14 mouse cellular contexts compared by ENCODE assay signal in the genomic region with DNA sequence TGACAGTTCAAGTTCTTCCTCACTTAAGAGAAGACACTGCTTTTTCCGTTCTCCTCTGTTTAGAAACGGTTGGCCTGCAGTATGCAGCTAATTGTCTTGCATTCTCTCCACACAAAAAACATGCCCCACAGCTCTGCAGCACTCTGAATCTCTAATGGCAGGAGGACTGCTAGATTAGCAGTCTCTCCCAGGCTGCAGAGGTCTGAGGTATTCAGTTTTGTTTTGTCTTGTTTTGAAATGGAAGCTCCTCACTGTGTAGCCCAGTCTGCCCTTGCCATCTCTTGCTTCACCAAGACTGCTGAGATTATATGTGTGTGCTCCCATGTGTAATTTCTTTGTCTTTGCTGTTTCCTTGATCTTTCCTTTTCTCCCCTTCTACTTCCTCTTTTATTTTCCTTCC.
DNase-seq lines count a peak whose midpoint lies in the region; ATAC-seq and TF ChIP-seq lines count a peak whose summit lies in the region.
"Had no signal": no experiment of that assay in that cellular context is flagged by ENCODE, and none has a peak within 500 bp of the region (broad histone marks: within the 10 kb centered on the region; RNA-seq: fewer than 3 reads in every experiment).

No protein-coding gene starts in this region.

- H3K27ac ChIP-seq in bone marrow macrophage, adult 2 months (ENCODE audit: insufficient read depth, low read depth, low read length), result peak overlapping the region; percentile 48
- H3K27ac ChIP-seq in forebrain, embryonic 15.5 days (replicated peaks), result peak overlapping the region; percentile 17; the same call in 1 of the 2 replicates
- H3K27ac ChIP-seq in hindbrain, postnatal 0 days, result 0 out of 2 replicates have a peak overlapping the region, but pooled peaks have one; percentile 4
- H3K27ac ChIP-seq in liver, embryonic 11.5 days (ENCODE audit: low read depth, low read length), result no peak overlapping the region
- H3K27ac ChIP-seq in limb, embryonic 10.5 days, result no peak overlapping the region
- H3K27ac ChIP-seq: left cerebral cortex, adult 2 months; limb, embryonic 15.5 days had no signal

- H3K36me3 ChIP-seq in forebrain, embryonic 15.5 days, result no peaks in the 10 kb centered on the region
- no peaks in the 10 kb centered on the region for H3K36me3 ChIP-seq in hindbrain, postnatal 0 days (ENCODE audit: insufficient read depth, low read length)
- peaks cover 3% of the 10 kb centered on the region for H3K36me3 ChIP-seq in liver, embryonic 11.5 days (ENCODE audit: control insufficient read depth, insufficient read depth, low read length)
- peaks cover 10% of the 10 kb centered on the region for H3K36me3 ChIP-seq in limb, embryonic 10.5 days

- H3K4me3 ChIP-seq in bone marrow macrophage, adult 2 months (ENCODE audit: insufficient read depth, low read length), result no peak overlapping the region
- no peak overlapping the region for H3K4me3 ChIP-seq in forebrain, embryonic 15.5 days
- H3K4me3 ChIP-seq in hindbrain, postnatal 0 days (ENCODE audit: low read length), result no peak overlapping the region
- H3K4me3 ChIP-seq in liver, embryonic 11.5 days (ENCODE audit: low read depth, low read length), result no peak overlapping the region
- H3K4me3 ChIP-seq in limb, embryonic 10.5 days, result no peak overlapping the region
- H3K4me3 ChIP-seq: left cerebral cortex, adult 2 months; limb, embryonic 15.5 days had no signal

- peak; percentile 7; the same call in 1 of the 2 replicates for ATAC-seq in frontal cortex, adult (ENCODE audit: low TSS enrichment)
- ATAC-seq in forebrain, embryonic 15.5 days (replicated peaks), result 0 out of 2 replicates have a peak, but pooled peaks have one; percentile 6
- no peak for ATAC-seq in hindbrain, postnatal 0 days
- ATAC-seq in liver, embryonic 11.5 days (replicated peaks; ENCODE audit: low FRiP score), result no peak

- no peaks in the 10 kb centered on the region for H3K27me3 ChIP-seq in forebrain, embryonic 15.5 days
- no peaks in the 10 kb centered on the region for H3K27me3 ChIP-seq in hindbrain, postnatal 0 days (ENCODE audit: insufficient read depth, low read length)
- no peaks in the 10 kb centered on the region for H3K27me3 ChIP-seq in liver, embryonic 11.5 days (replicated peaks; ENCODE audit: control insufficient read depth, insufficient read depth, low read length)
- H3K27me3 ChIP-seq in limb, embryonic 10.5 days (ENCODE audit: low read depth, poor library complexity, severe bottlenecking), result no peaks in the 10 kb centered on the region
- H3K27me3 ChIP-seq: limb, embryonic 15.5 days had no signal

- WGBS in forebrain, embryonic 15.5 days, result 6% methylated on average over 2 of the region's 2 CpGs
- 23% methylated on average over 2 of the region's 2 CpGs for WGBS in hindbrain, postnatal 0 days
- 56% methylated on average over 2 of the region's 2 CpGs for WGBS in liver, embryonic 11.5 days
- 52% methylated on average over 2 of the region's 2 CpGs for WGBS in limb, embryonic 10.5 days

- H3K4me1 ChIP-seq in bone marrow macrophage, adult 2 months (ENCODE audit: control insufficient read depth, insufficient read depth, low read length), result peaks cover 22% of the 10 kb centered on the region
- peaks cover 12% of the 10 kb centered on the region for H3K4me1 ChIP-seq in forebrain, embryonic 15.5 days
- peaks cover 11% of the 10 kb centered on the region for H3K4me1 ChIP-seq in hindbrain, postnatal 0 days (ENCODE audit: insufficient read depth, low read length)
- peaks cover 6% of the 10 kb centered on the region; the same call in 1 of the 2 replicates for H3K4me1 ChIP-seq in liver, embryonic 11.5 days (replicated peaks; ENCODE audit: control insufficient read depth, insufficient read depth, low read length)
- peaks cover 15% of the 10 kb centered on the region for H3K4me1 ChIP-seq in limb, embryonic 10.5 days

- H3K9me3 ChIP-seq in forebrain, embryonic 15.5 days, result no peaks in the 10 kb centered on the region
- H3K9me3 ChIP-seq in hindbrain, postnatal 0 days (ENCODE audit: low read length), result no peaks in the 10 kb centered on the region
- no peaks in the 10 kb centered on the region for H3K9me3 ChIP-seq in liver, embryonic 11.5 days (ENCODE audit: control insufficient read depth, low read length)
- no peaks in the 10 kb centered on the region for H3K9me3 ChIP-seq in limb, embryonic 10.5 days (replicated peaks)
- H3K9me3 ChIP-seq: limb, embryonic 15.5 days had no signal

- TF ChIP-seq POLR2A in bone marrow macrophage, adult 2 months (IDR thresholded peaks at IDR 0.05; ENCODE audit: borderline replicate concordance, low read depth, low read length), result no peak

- no peak overlapping the region for H3K4me2 ChIP-seq in forebrain, embryonic 15.5 days (replicated peaks)
- no peak overlapping the region for H3K4me2 ChIP-seq in hindbrain, postnatal 0 days (ENCODE audit: low read depth, low read length)
- H3K4me2 ChIP-seq in liver, embryonic 11.5 days, result no peak overlapping the region
- H3K4me2 ChIP-seq: limb, embryonic 15.5 days; lung, embryonic 14.5 days had no signal

- H3K9ac ChIP-seq in forebrain, embryonic 15.5 days (replicated peaks), result no peak overlapping the region
- no peak overlapping the region for H3K9ac ChIP-seq in hindbrain, postnatal 0 days (replicated peaks; ENCODE audit: low read length)
- no peak overlapping the region for H3K9ac ChIP-seq in liver, embryonic 11.5 days (ENCODE audit: low read depth, low read length)
- H3K9ac ChIP-seq: limb, embryonic 15.5 days; lung, embryonic 14.5 days had no signal

- no peak for DNase-seq in frontal cortex, adult 2 months (ENCODE audit: extremely low spot score in 1 of 2, low spot score in 1 of 2)
- DNase-seq in hindbrain, postnatal 0 days (ENCODE audit: low spot score), result no peak
- DNase-seq in liver, embryonic 11.5 days (ENCODE audit: low spot score), result no peak
- DNase-seq in natural killer cell, adult 2 months (ENCODE audit: low spot score in 2 of 2), result no peak
- no peak for DNase-seq in limb, embryonic 10.5 days (ENCODE audit: low spot score)
- DNase-seq: adrenal gland, adult 2 months; cerebellum, adult 9-11 months; kidney, adult 11 months had no signal

- no peak for TF ChIP-seq CTCF in bone marrow macrophage, adult 2 months (IDR thresholded peaks at IDR 0.05; ENCODE audit: low read depth, low read length)
- no peak for TF ChIP-seq CTCF in hindbrain, postnatal 0 days (IDR thresholded peaks at IDR 0.05; ENCODE audit: low read depth)

Comparison
In these comparisons a context has a peak if more than half of its experiments do, and no peak if none do; other contexts are left out.
1. ATAC-seq: peak in frontal cortex, adult (single experiment) and forebrain, embryonic 15.5 days (single experiment); none in hindbrain, postnatal 0 days (single experiment) and liver, embryonic 11.5 days (single experiment).
2. H3K27ac ChIP-seq: peak in bone marrow macrophage, adult 2 months (single experiment), forebrain, embryonic 15.5 days (single experiment) and hindbrain, postnatal 0 days (single experiment); none in liver, embryonic 11.5 days (single experiment) and limb, embryonic 10.5 days (single experiment).